Mouse (Mus musculus) stomach, postnatal 0 days (tissue): ENCODE measurements around the gene Apoa5. TPM values are rescaled to one million over a fixed set of nuclear protein-coding genes. Genes with fewer than 3 reads are reported as not detected.

Experiments
- ATAC-seq: fragments of 200-750 bp; cut with Nextera tagmentation; 2 replicates; pipeline ENCODE4 v1.8.0; 2017; ENCODE audit not compliant: low FRiP score, low TSS enrichment
- DNase-seq: peaks from one replicate; pipeline ENCODE4 v3.0.0-alpha.2; 2016; ENCODE audit warnings: low spot score
- H3K27ac ChIP-seq: fragments of 300-500 bp; sonication (generic); replicated peaks from 2 replicates; pipeline ENCODE4 v1.5.1; 2014; ENCODE audit warnings: mild to moderate bottlenecking, control low read depth
- H3K27me3 ChIP-seq: fragments of 300-500 bp; sonication (generic); 2 replicates; pipeline ENCODE4 v1.6.1; 2014; ENCODE audit warnings: low read length; ENCODE audit not compliant: control insufficient read depth, insufficient read depth
- H3K36me3 ChIP-seq: fragments of 300-500 bp; sonication (generic); 2 replicates; pipeline ENCODE4 v1.6.1; 2014; ENCODE audit warnings: low read length, mixed read lengths; ENCODE audit not compliant: control insufficient read depth, insufficient read depth
- H3K4me1 ChIP-seq: fragments of 300-500 bp; sonication (generic); replicated peaks from 2 replicates; pipeline ENCODE4 v1.6.1; 2014; ENCODE audit warnings: antibody characterized with exemption; ENCODE audit not compliant: control insufficient read depth, insufficient read depth
- H3K4me2 ChIP-seq: fragments of 300-500 bp; sonication (generic); replicated peaks from 2 replicates; pipeline ENCODE4 v1.6.1; 2014; ENCODE audit warnings: low read depth, mild to moderate bottlenecking, control low read depth, moderate library complexity
- H3K4me3 ChIP-seq: fragments of 300-500 bp; sonication (generic); 2 replicates; pipeline ENCODE4 v1.5.1; 2014; ENCODE audit warnings: low read depth, low read length, control low read depth
- H3K9ac ChIP-seq: fragments of 300-500 bp; sonication (generic); 2 replicates; pipeline ENCODE4 v1.6.1; 2014; ENCODE audit warnings: mild to moderate bottlenecking, low read length, control low read depth, mixed read lengths
- H3K9me3 ChIP-seq: fragments of 300-500 bp; sonication (generic); 2 replicates; pipeline ENCODE4 v1.6.1; 2016; ENCODE audit warnings: low read length; ENCODE audit not compliant: control insufficient read depth
- CTCF ChIP-seq: IDR thresholded peaks from 2 replicates; pipeline ENCODE4 v1.5.1; 2016; ENCODE audit warnings: antibody characterized with exemption, low read depth, mild to moderate bottlenecking, moderate library complexity
- EP300 ChIP-seq: optimal IDR thresholded peaks from 2 replicates; pipeline ENCODE3; 2016; ENCODE audit warnings: antibody characterized with exemption
- WGBS: fragments of 180-500 bp; shearing (Covaris S2); extraction: QIAGEN DNeasy Blood & Tissue Kit; methylation state at CpG from one replicate; pipeline ENCODE4 v1.1.7; 2014; 5-methylcytosine and 5-hydroxymethylcytosine counted together
- polyA plus RNA-seq: library from polyadenylated mRNA; unstranded; fragments of >200 nt; fragmentation: Nextera tagmentation; extraction: Ambion mirVana; gene quantifications from 2 replicates; pipeline ENCODE4 v1.2.1, GENCODE M21; 2015

Gene Apoa5
- polyA plus RNA-seq, 1 experiment from 2014 or later: 0.47 TPM

GRCm38 (mm10) chr9:46240526-46241153 lies 27.8 kb upstream of the Apoa5 start, which contains the start of gene Apoa4:
TSS of gene Apoa4 (plus strand) at chr9:46240696.
- no peak for ATAC-seq
- no peaks in the 10 kb centered on the region; the same call in 1 of the 2 replicates for H3K4me1 ChIP-seq
- no peak within 1 kb of the TSS for H3K9ac ChIP-seq
- no peaks in the 10 kb centered on the region for H3K9me3 ChIP-seq
- H3K4me3 ChIP-seq: no peak within 1 kb of the TSS
- WGBS: 67% methylated on average over 7 of the region's 7 CpGs
- H3K27ac ChIP-seq: no peak within 1 kb of the TSS
- H3K4me2 ChIP-seq: no peak within 1 kb of the TSS
- H3K36me3 ChIP-seq: no peaks in the 10 kb centered on the region
- no peak for DNase-seq
- no peak for TF ChIP-seq CTCF
- no peak for TF ChIP-seq EP300
- H3K27me3 ChIP-seq: no peaks in the 10 kb centered on the region

GRCm38 (mm10) chr9:46241818-46242217 lies 26.6 kb upstream of the Apoa5 start:
- TF ChIP-seq EP300 (no peak), CTCF (no peak)
- peak; percentile 75 for ATAC-seq
- H3K4me1 ChIP-seq: no peaks in the 10 kb centered on the region; the same call in 1 of the 2 replicates
- H3K4me2 ChIP-seq: no peak overlapping the region
- WGBS: 52% methylated on average over 2 of the region's 2 CpGs
- H3K4me3 ChIP-seq: no peak overlapping the region
- H3K36me3 ChIP-seq: no peaks in the 10 kb centered on the region
- H3K27me3 ChIP-seq: no peaks in the 10 kb centered on the region
- no peak overlapping the region for H3K27ac ChIP-seq
- H3K9ac ChIP-seq: no peak overlapping the region
- no peaks in the 10 kb centered on the region for H3K9me3 ChIP-seq
- DNase-seq: peak; percentile 63

GRCm38 (mm10) chr9:46243122-46243521 lies 25.3 kb upstream of the Apoa5 start:
- WGBS: 74% methylated on average over 4 of the region's 4 CpGs
- DNase-seq: no peak
- H3K4me2 ChIP-seq: no peak overlapping the region
- no peak for TF ChIP-seq CTCF
- TF ChIP-seq EP300: no peak
- no peaks in the 10 kb centered on the region for H3K27me3 ChIP-seq
- no peaks in the 10 kb centered on the region for H3K9me3 ChIP-seq
- H3K36me3 ChIP-seq: no peaks in the 10 kb centered on the region
- H3K27ac ChIP-seq: no peak overlapping the region
- no peaks in the 10 kb centered on the region; the same call in 1 of the 2 replicates for H3K4me1 ChIP-seq
- H3K9ac ChIP-seq: no peak overlapping the region
- no peak for ATAC-seq
- no peak overlapping the region for H3K4me3 ChIP-seq

- Histone ChIP-seq H3K27me3 (no peaks in the 10 kb centered on the region), H3K9ac (no peak overlapping the region), H3K4me3 (no peak overlapping the region), H3K9me3 (no peaks in the 10 kb centered on the region), H3K4me2 (no peak overlapping the region), H3K4me1 (no peaks in the 10 kb centered on the region; the same call in 1 of the 2 replicates), H3K27ac (no peak overlapping the region), H3K36me3 (no peaks in the 10 kb centered on the region)
- ATAC-seq (no peak), DNase-seq (no peak)
- TF ChIP-seq CTCF (no peak), EP300 (no peak)
- 39% methylated on average over 8 of the region's 8 CpGs for WGBS
These were observed 24.8 kb upstream of the Apoa5 start for GRCm38 (mm10) chr9:46243584-46243983.

- ATAC-seq: peak; percentile 76
- H3K4me2 ChIP-seq: peak overlapping the region; percentile 19; the same call in 1 of the 2 replicates
These were observed 21.6 kb upstream of the Apoa5 start for GRCm38 (mm10) chr9:46246752-46247324.

GRCm38 (mm10) chr9:46256177-46256576 lies 12.3 kb upstream of the Apoa5 start:
- Histone ChIP-seq H3K4me3 (no peak overlapping the region), H3K9me3 (no peaks in the 10 kb centered on the region), H3K4me2 (no peak overlapping the region), H3K4me1 (no peaks in the 10 kb centered on the region), H3K27me3 (no peaks in the 10 kb centered on the region), H3K9ac (no peak overlapping the region), H3K27ac (no peak overlapping the region), H3K36me3 (no peaks in the 10 kb centered on the region)
- no peak for ATAC-seq
- no peak for DNase-seq
- 87% methylated on average over 7 of the region's 7 CpGs for WGBS
- TF ChIP-seq CTCF (no peak), EP300 (no peak)

More at GRCm38 (mm10) chr9:46246752-46247324, 21.6 kb upstream of the Apoa5 start:
- H3K27ac ChIP-seq: no peak overlapping the region
- H3K4me3 ChIP-seq: no peak overlapping the region
- H3K9me3 ChIP-seq: no peaks in the 10 kb centered on the region
- 17% methylated on average over 11 of the region's 11 CpGs for WGBS
- H3K4me1 ChIP-seq: no peaks in the 10 kb centered on the region
- peak; percentile 84 for DNase-seq
- H3K27me3 ChIP-seq: no peaks in the 10 kb centered on the region
- no peaks in the 10 kb centered on the region for H3K36me3 ChIP-seq
- no peak for TF ChIP-seq EP300
- peak; percentile 93 for TF ChIP-seq CTCF
- H3K9ac ChIP-seq: no peak overlapping the region
